Mouse (Mus musculus) embryonic facial prominence, embryonic 15.5 days (tissue): ENCODE measurements at regions not wholly inside any gene's neighbourhood (a gene's known extent, or its start where the extent isn't known, plus 50 kb on each side); places are given as distances from the start of the nearest gene placed in this dataset.
"Not testable (repeated sequence)": the region's sequence is repeated elsewhere in the genome, so short reads cannot be mapped to it uniquely, and the experiment has no call there.

ENCODE experiments used
- ATAC-seq: fragments of 200-750 bp; cut with Nextera tagmentation; 2 replicates; pipeline ENCODE4 v1.8.0; 2017; ENCODE audit warnings: low read depth, moderate TSS enrichment; ENCODE audit not compliant: insufficient number of reproducible peaks, low FRiP score, low TSS enrichment
- H3K27ac ChIP-seq: fragments of 300-500 bp; sonication (generic); replicated peaks from 2 replicates; pipeline ENCODE4 v1.5.1; 2015; ENCODE audit warnings: mild to moderate bottlenecking, inconsistent platforms
- H3K27me3 ChIP-seq: fragments of 300-500 bp; sonication (generic); 2 replicates; pipeline ENCODE4 v1.6.1; 2015; ENCODE audit warnings: inconsistent platforms
- H3K36me3 ChIP-seq: fragments of 300-500 bp; sonication (generic); 2 replicates; pipeline ENCODE4 v1.6.1; 2015; ENCODE audit warnings: mild to moderate bottlenecking, inconsistent platforms
- H3K4me1 ChIP-seq: fragments of 300-500 bp; sonication (generic); 2 replicates; pipeline ENCODE4 v1.6.1; 2015; ENCODE audit warnings: inconsistent platforms
- H3K4me2 ChIP-seq: fragments of 300-500 bp; sonication (generic); replicated peaks from 2 replicates; pipeline ENCODE4 v1.6.1; 2015; ENCODE audit warnings: mild to moderate bottlenecking, inconsistent platforms
- H3K4me3 ChIP-seq: fragments of 300-500 bp; sonication (generic); replicated peaks from 2 replicates; pipeline ENCODE4 v1.5.1; 2015; ENCODE audit warnings: mild to moderate bottlenecking, inconsistent platforms
- H3K9ac ChIP-seq: fragments of 300-500 bp; sonication (generic); 2 replicates; pipeline ENCODE4 v1.6.1; 2015; ENCODE audit warnings: inconsistent platforms
- H3K9me3 ChIP-seq: fragments of 300-500 bp; sonication (generic); replicated peaks from 2 replicates; pipeline ENCODE4 v1.6.1; 2016; ENCODE audit warnings: inconsistent platforms
- WGBS: fragments of 180-500 bp; shearing (Covaris S2); methylation state at CpG from one replicate; pipeline ENCODE4 v1.1.7; 2015; 5-methylcytosine and 5-hydroxymethylcytosine counted together

- H3K27ac ChIP-seq = no peak overlapping the region
- H3K9me3 ChIP-seq = no peaks in the 10 kb centered on the region
- no peaks in the 10 kb centered on the region for H3K36me3 ChIP-seq
- H3K4me2 ChIP-seq = no peak overlapping the region
- no peak overlapping the region for H3K9ac ChIP-seq
- H3K4me3 ChIP-seq = no peak overlapping the region
- no peaks in the 10 kb centered on the region for H3K4me1 ChIP-seq
- no peaks in the 10 kb centered on the region for H3K27me3 ChIP-seq
- 56% methylated on average over 8 of the region's 8 CpGs for WGBS
- no peak for ATAC-seq
Observed at GRCm38 (mm10) chr12:40898414-40899027, 125.4 kb upstream of the Immp2l start.

- no peaks in the 10 kb centered on the region for H3K4me1 ChIP-seq
- no peak overlapping the region for H3K4me3 ChIP-seq
- WGBS = 66% methylated on average over 1 of the region's 1 CpGs
- no peak overlapping the region for H3K4me2 ChIP-seq
- H3K9ac ChIP-seq = no peak overlapping the region
- H3K36me3 ChIP-seq = no peaks in the 10 kb centered on the region
- no peak overlapping the region for H3K27ac ChIP-seq
- H3K9me3 ChIP-seq = no peaks in the 10 kb centered on the region
- H3K27me3 ChIP-seq = no peaks in the 10 kb centered on the region
- no peak for ATAC-seq
Observed at GRCm38 (mm10) chr12:40905650-40906338, 118.1 kb upstream of the Immp2l start.

- H3K36me3 ChIP-seq = no peaks in the 10 kb centered on the region
- no peak for ATAC-seq
- H3K4me2 ChIP-seq = no peak overlapping the region
- H3K9ac ChIP-seq = no peak overlapping the region
- no peaks in the 10 kb centered on the region for H3K9me3 ChIP-seq
- no peaks in the 10 kb centered on the region for H3K4me1 ChIP-seq
- 65% methylated on average over 2 of the region's 2 CpGs for WGBS
- no peaks in the 10 kb centered on the region for H3K27me3 ChIP-seq
- no peak overlapping the region for H3K4me3 ChIP-seq
- H3K27ac ChIP-seq = no peak overlapping the region
Observed at GRCm38 (mm10) chr12:40906807-40907206, 117.1 kb upstream of the Immp2l start.

GRCm38 (mm10) chr12:40908809-40909795, 114.8 kb upstream of the Immp2l start:
- ATAC-seq = no peak
- Histone ChIP-seq H3K27me3 (no peaks in the 10 kb centered on the region), H3K4me3 (no peak overlapping the region), H3K9me3 (no peaks in the 10 kb centered on the region), H3K27ac (no peak overlapping the region), H3K4me2 (no peak overlapping the region), H3K36me3 (no peaks in the 10 kb centered on the region), H3K9ac (no peak overlapping the region), H3K4me1 (no peaks in the 10 kb centered on the region)
- WGBS = 77% methylated on average over 9 of the region's 9 CpGs

GRCm38 (mm10) chr12:40917486-40917885, 106.4 kb upstream of the Immp2l start:
- Histone ChIP-seq H3K4me3 (no peak overlapping the region), H3K27ac (no peak overlapping the region), H3K27me3 (no peaks in the 10 kb centered on the region), H3K4me1 (no peaks in the 10 kb centered on the region), H3K4me2 (no peak overlapping the region), H3K9ac (no peak overlapping the region), H3K9me3 (no peaks in the 10 kb centered on the region), H3K36me3 (no peaks in the 10 kb centered on the region)
- WGBS = 67% methylated on average over 3 of the region's 3 CpGs
- ATAC-seq = peak; percentile 51; the same call in 1 of the 2 replicates

- WGBS = 95% methylated on average over 1 of the region's 1 CpGs
- Histone ChIP-seq H3K27me3 (no peaks in the 10 kb centered on the region), H3K36me3 (no peaks in the 10 kb centered on the region), H3K4me2 (no peak overlapping the region), H3K9ac (no peak overlapping the region), H3K4me3 (no peak overlapping the region), H3K4me1 (no peaks in the 10 kb centered on the region), H3K9me3 (no peaks in the 10 kb centered on the region), H3K27ac (no peak overlapping the region)
- no peak for ATAC-seq
Observed at GRCm38 (mm10) chr12:40921988-40922387, 101.9 kb upstream of the Immp2l start.

- H3K9me3 ChIP-seq = no peaks in the 10 kb centered on the region
- H3K36me3 ChIP-seq = no peaks in the 10 kb centered on the region
- no peak for ATAC-seq
- no peak overlapping the region for H3K4me2 ChIP-seq
- no peaks in the 10 kb centered on the region for H3K27me3 ChIP-seq
- no peak overlapping the region for H3K9ac ChIP-seq
- 79% methylated on average over 1 of the region's 1 CpGs for WGBS
- H3K4me3 ChIP-seq = no peak overlapping the region
- no peak overlapping the region for H3K27ac ChIP-seq
- no peaks in the 10 kb centered on the region for H3K4me1 ChIP-seq
Observed at GRCm38 (mm10) chr12:40926681-40927080, 97.2 kb upstream of the Immp2l start.

- not testable (repeated sequence) for H3K36me3 ChIP-seq, H3K4me1 ChIP-seq, H3K9me3 ChIP-seq, H3K27ac ChIP-seq, H3K9ac ChIP-seq, H3K4me2 ChIP-seq, ATAC-seq, H3K27me3 ChIP-seq, H3K4me3 ChIP-seq
- WGBS = 82% methylated on average over 1 of the region's 1 CpGs
Observed at GRCm38 (mm10) chr12:40929409-40929808, 94.5 kb upstream of the Immp2l start.

- H3K4me2 ChIP-seq = no peak overlapping the region
- H3K36me3 ChIP-seq = no peaks in the 10 kb centered on the region
- WGBS = 82% methylated on average over 2 of the region's 2 CpGs
- H3K4me1 ChIP-seq = no peaks in the 10 kb centered on the region
- H3K27ac ChIP-seq = no peak overlapping the region
- no peak overlapping the region for H3K9ac ChIP-seq
- no peak overlapping the region for H3K4me3 ChIP-seq
- H3K27me3 ChIP-seq = no peaks in the 10 kb centered on the region
- H3K9me3 ChIP-seq = no peaks in the 10 kb centered on the region
- no peak for ATAC-seq
Observed at GRCm38 (mm10) chr12:40935098-40935759, 88.7 kb upstream of the Immp2l start.

GRCm38 (mm10) chr12:40937037-40937436, 86.9 kb upstream of the Immp2l start:
- no peak overlapping the region for H3K4me3 ChIP-seq
- H3K27ac ChIP-seq = no peak overlapping the region
- H3K9ac ChIP-seq = no peak overlapping the region
- no peaks in the 10 kb centered on the region for H3K27me3 ChIP-seq
- H3K4me1 ChIP-seq = no peaks in the 10 kb centered on the region
- WGBS = 61% methylated on average over 4 of the region's 4 CpGs
- H3K9me3 ChIP-seq = no peaks in the 10 kb centered on the region
- H3K36me3 ChIP-seq = no peaks in the 10 kb centered on the region
- no peak overlapping the region for H3K4me2 ChIP-seq
- ATAC-seq = no peak

- H3K9ac ChIP-seq = no peak overlapping the region
- no peak overlapping the region for H3K27ac ChIP-seq
- no peak for ATAC-seq
- no peak overlapping the region for H3K4me3 ChIP-seq
- H3K27me3 ChIP-seq = no peaks in the 10 kb centered on the region
- H3K36me3 ChIP-seq = no peaks in the 10 kb centered on the region
- 64% methylated on average over 6 of the region's 6 CpGs for WGBS
- H3K4me1 ChIP-seq = no peaks in the 10 kb centered on the region
- H3K4me2 ChIP-seq = no peak overlapping the region
- no peaks in the 10 kb centered on the region for H3K9me3 ChIP-seq
Observed at GRCm38 (mm10) chr12:40946888-40947287, 77.0 kb upstream of the Immp2l start.
